Mouse (Mus musculus): ENCODE measurements around the gene Pak7.

- TF ChIP-seq CTCF (IDR thresholded peaks at IDR 0.05; ENCODE audit: low read depth) (no peak), EP300 (IDR thresholded peaks at IDR 0.05; ENCODE audit: low read depth) (no peak)
Observed at GRCm38 (mm10) chr2:136095978-136096377, 291.8 kb downstream of the Pak7 start.
